Mouse (Mus musculus) limb, embryonic 11.5 days (tissue): ENCODE measurements at regions not wholly inside any gene's neighbourhood (a gene's known extent, or its start where the extent isn't known, plus 50 kb on each side); places are given as distances from the start of the nearest gene placed in this dataset.

Source experiments
- ATAC-seq: fragments of 200-750 bp; cut with Nextera tagmentation; 2 replicates; pipeline ENCODE4 v1.8.0; 2017; ENCODE audit warnings: low read depth; ENCODE audit not compliant: insufficient number of reproducible peaks, low FRiP score, low TSS enrichment
- DNase-seq: peaks from one replicate; pipeline ENCODE4 v3.0.0-alpha.2; 2015; ENCODE audit warnings: low spot score
- H3K27ac ChIP-seq: fragments of 300-500 bp; sonication (generic); replicated peaks from 2 replicates; pipeline ENCODE4 v1.5.1; 2014; ENCODE audit warnings: low read depth, mild to moderate bottlenecking, low read length
- H3K27me3 ChIP-seq: fragments of 300-500 bp; sonication (generic); 2 replicates; pipeline ENCODE4 v1.6.1; 2014; ENCODE audit warnings: mild to moderate bottlenecking, low read length, mixed read lengths; ENCODE audit not compliant: control insufficient read depth, insufficient read depth
- H3K36me3 ChIP-seq: fragments of 300-500 bp; sonication (generic); 2 replicates; pipeline ENCODE4 v1.6.1; 2014; ENCODE audit warnings: mild to moderate bottlenecking, low read length, moderate library complexity, mixed read lengths; ENCODE audit not compliant: control insufficient read depth, insufficient read depth
- H3K4me1 ChIP-seq: fragments of 300-500 bp; sonication (generic); 2 replicates; pipeline ENCODE4 v1.6.1; 2014; ENCODE audit warnings: low read length, mixed read lengths; ENCODE audit not compliant: control insufficient read depth, insufficient read depth
- H3K4me2 ChIP-seq: fragments of 300-500 bp; sonication (generic); 2 replicates; pipeline ENCODE4 v1.6.1; 2014; ENCODE audit warnings: low read depth, mild to moderate bottlenecking, moderate library complexity; ENCODE audit not compliant: severe bottlenecking
- H3K4me3 ChIP-seq: fragments of 300-500 bp; sonication (generic); 2 replicates; pipeline ENCODE4 v1.5.1; 2014; ENCODE audit warnings: low read depth, low read length
- H3K9ac ChIP-seq: fragments of 300-500 bp; sonication (generic); 2 replicates; pipeline ENCODE4 v1.6.1; 2014; ENCODE audit warnings: mild to moderate bottlenecking, low read length
- H3K9me3 ChIP-seq: fragments of 300-500 bp; sonication (generic); 2 replicates; pipeline ENCODE4 v1.6.1; 2016; ENCODE audit warnings: low read length; ENCODE audit not compliant: control insufficient read depth
- WGBS: fragments of 180-500 bp; shearing (Covaris S2); extraction: QIAGEN DNeasy Blood & Tissue Kit; methylation state at CpG from one replicate; pipeline ENCODE4 v1.1.7; 2014; 5-methylcytosine and 5-hydroxymethylcytosine counted together

GRCm38 (mm10) chr4:105467811-105468210 is 310.7 kb downstream of the Plpp3 start:
- ATAC-seq (no peak), DNase-seq (no peak)
- 82% methylated on average over 7 of the region's 7 CpGs for WGBS
- Histone ChIP-seq H3K9me3 (no peaks in the 10 kb centered on the region), H3K36me3 (no peaks in the 10 kb centered on the region), H3K4me2 (no peak overlapping the region), H3K27me3 (no peaks in the 10 kb centered on the region), H3K4me1 (no peaks in the 10 kb centered on the region), H3K27ac (no peak overlapping the region), H3K9ac (no peak overlapping the region), H3K4me3 (no peak overlapping the region)

- 23% methylated on average over 6 of the region's 6 CpGs for WGBS
- DNase-seq (no peak), ATAC-seq (no peak)
- Histone ChIP-seq H3K4me1 (no peaks in the 10 kb centered on the region), H3K27me3 (no peaks in the 10 kb centered on the region), H3K4me3 (no peak overlapping the region), H3K9ac (no peak overlapping the region), H3K36me3 (no peaks in the 10 kb centered on the region), H3K9me3 (no peaks in the 10 kb centered on the region), H3K4me2 (no peak overlapping the region), H3K27ac (no peak overlapping the region)
Measured at GRCm38 (mm10) chr4:105469300-105469821, 312.2 kb downstream of the Plpp3 start.

GRCm38 (mm10) chr4:105474765-105475560 is 314.7 kb upstream of the Gm12728 start:
- DNase-seq (peak; percentile 44), ATAC-seq (no peak)
- H3K4me3 ChIP-seq = no peak overlapping the region
- H3K9me3 ChIP-seq = no peaks in the 10 kb centered on the region
- no peak overlapping the region for H3K4me2 ChIP-seq
- no peak overlapping the region for H3K9ac ChIP-seq
- 0 out of 2 replicates have a peak, but pooled peaks cover 2% of the 10 kb centered on the region for H3K27me3 ChIP-seq
- H3K4me1 ChIP-seq = peaks cover 6% of the 10 kb centered on the region; the same call in 1 of the 2 replicates
- H3K36me3 ChIP-seq = no peaks in the 10 kb centered on the region
- no peak overlapping the region for H3K27ac ChIP-seq
- 40% methylated on average over 11 of the region's 11 CpGs for WGBS

- no peak for ATAC-seq
- 0 out of 2 replicates have a peak, but pooled peaks cover 2% of the 10 kb centered on the region for H3K27me3 ChIP-seq
- no peak overlapping the region for H3K4me2 ChIP-seq
- H3K9me3 ChIP-seq = no peaks in the 10 kb centered on the region
- H3K4me3 ChIP-seq = no peak overlapping the region
- H3K4me1 ChIP-seq = peaks cover 6% of the 10 kb centered on the region; the same call in 1 of the 2 replicates
- 60% methylated on average over 4 of the region's 4 CpGs for WGBS
- no peaks in the 10 kb centered on the region for H3K36me3 ChIP-seq
- H3K9ac ChIP-seq = no peak overlapping the region
- no peak for DNase-seq
- 0 out of 2 replicates have a peak overlapping the region, but pooled peaks have one; percentile 42 for H3K27ac ChIP-seq
Measured at GRCm38 (mm10) chr4:105476332-105476731, 313.3 kb upstream of the Gm12728 start.

GRCm38 (mm10) chr4:105486376-105486775 is 303.3 kb upstream of the Gm12728 start:
- ATAC-seq (no peak), DNase-seq (no peak)
- Histone ChIP-seq H3K27ac (no peak overlapping the region), H3K9me3 (no peaks in the 10 kb centered on the region), H3K27me3 (no peaks in the 10 kb centered on the region), H3K4me2 (no peak overlapping the region), H3K4me3 (no peak overlapping the region), H3K9ac (no peak overlapping the region), H3K4me1 (no peaks in the 10 kb centered on the region), H3K36me3 (no peaks in the 10 kb centered on the region)
- WGBS = 94% methylated on average over 1 of the region's 1 CpGs

GRCm38 (mm10) chr4:105496176-105496575 is 293.5 kb upstream of the Gm12728 start:
- H3K4me2 ChIP-seq = no peak overlapping the region
- H3K36me3 ChIP-seq = no peaks in the 10 kb centered on the region
- H3K9ac ChIP-seq = no peak overlapping the region
- DNase-seq = no peak
- H3K27me3 ChIP-seq = no peaks in the 10 kb centered on the region
- H3K4me3 ChIP-seq = no peak overlapping the region
- no peaks in the 10 kb centered on the region for H3K9me3 ChIP-seq
- no peak overlapping the region for H3K27ac ChIP-seq
- 93% methylated on average over 2 of the region's 2 CpGs for WGBS
- H3K4me1 ChIP-seq = no peaks in the 10 kb centered on the region
- no peak for ATAC-seq

GRCm38 (mm10) chr4:105506190-105506589 is 283.5 kb upstream of the Gm12728 start:
- 90% methylated on average over 2 of the region's 2 CpGs for WGBS

GRCm38 (mm10) chr4:105507221-105507620 is 282.4 kb upstream of the Gm12728 start:
- H3K27ac ChIP-seq = no peak overlapping the region
- no peaks in the 10 kb centered on the region for H3K27me3 ChIP-seq
- H3K4me2 ChIP-seq = no peak overlapping the region
- no peaks in the 10 kb centered on the region for H3K36me3 ChIP-seq
- H3K4me3 ChIP-seq = no peak overlapping the region
- WGBS = 90% methylated on average over 7 of the region's 7 CpGs
- no peaks in the 10 kb centered on the region for H3K9me3 ChIP-seq
- ATAC-seq (no peak), DNase-seq (no peak)
- no peaks in the 10 kb centered on the region for H3K4me1 ChIP-seq
- no peak overlapping the region for H3K9ac ChIP-seq

More at GRCm38 (mm10) chr4:105506190-105506589, 283.5 kb upstream of the Gm12728 start:
- Histone ChIP-seq H3K9me3 (no peaks in the 10 kb centered on the region), H3K27ac (no peak overlapping the region), H3K36me3 (no peaks in the 10 kb centered on the region), H3K4me2 (no peak overlapping the region), H3K4me3 (no peak overlapping the region), H3K9ac (no peak overlapping the region), H3K4me1 (no peaks in the 10 kb centered on the region), H3K27me3 (no peaks in the 10 kb centered on the region)
- ATAC-seq (no peak), DNase-seq (no peak)
